In the genomic region with DNA sequence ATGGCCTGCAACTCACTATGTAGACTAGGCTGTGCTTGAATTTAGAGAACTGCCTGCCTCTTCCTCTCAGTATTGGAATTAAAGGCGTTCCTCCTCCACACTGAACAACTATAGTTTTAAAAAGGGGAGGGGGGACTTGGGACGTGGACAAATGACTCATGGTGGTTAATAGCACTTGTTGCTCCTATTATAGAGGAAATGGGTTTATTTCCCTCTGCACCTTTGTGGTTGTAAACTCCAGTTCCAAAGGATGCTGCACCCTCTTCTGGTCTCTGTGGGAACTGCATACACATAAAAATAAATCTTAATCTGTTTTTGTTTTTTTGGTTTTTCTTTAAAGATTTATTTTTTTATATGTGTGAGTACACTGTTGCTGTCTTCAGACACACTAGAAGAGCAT, we compare ENCODE assay signal across 9 mouse cellular contexts. TPM values are rescaled to one million over a fixed set of nuclear protein-coding genes. Genes with fewer than 3 reads are reported as not detected.
DNase-seq lines count a peak whose midpoint lies in the region; ATAC-seq lines count a peak whose summit lies in the region.
"Had no signal": no experiment of that assay in that cellular context is flagged by ENCODE, and none has a peak within 500 bp of the region (broad histone marks: within the 10 kb centered on the region; RNA-seq: fewer than 3 reads in every experiment).

No protein-coding gene starts in this region.

- H3K4me3 ChIP-seq in hindbrain, embryonic 14.5 days (replicated peaks; ENCODE audit: low read length): no peak overlapping the region
- H3K4me3 ChIP-seq in hindbrain, embryonic 12.5 days: no peak overlapping the region
- H3K4me3 ChIP-seq in forebrain, embryonic 12.5 days (replicated peaks): no peak overlapping the region
- H3K4me3 ChIP-seq: embryonic facial prominence, embryonic 15.5 days had no signal

- H3K27ac ChIP-seq in hindbrain, embryonic 14.5 days: no peak overlapping the region
- no peak overlapping the region for H3K27ac ChIP-seq in hindbrain, embryonic 12.5 days
- H3K27ac ChIP-seq in forebrain, embryonic 12.5 days: no peak overlapping the region
- H3K27ac ChIP-seq: embryonic facial prominence, embryonic 15.5 days had no signal

- DNase-seq in hindbrain, embryonic 14.5 days (ENCODE audit: low spot score): peak; percentile 32
- peak; percentile 38 for DNase-seq in T-cell, adult 2 months (ENCODE audit: low spot score)
- DNase-seq in lung, postnatal 10 days: peak; percentile 50
- no peak for DNase-seq in layer of hippocampus, adult 9-11 months
- DNase-seq in kidney, adult 18-20 months: no peak

- H3K36me3 ChIP-seq in hindbrain, embryonic 14.5 days (replicated peaks; ENCODE audit: control insufficient read depth, insufficient read depth): no peaks in the 10 kb centered on the region
- H3K36me3 ChIP-seq in hindbrain, embryonic 12.5 days: no peaks in the 10 kb centered on the region
- no peaks in the 10 kb centered on the region for H3K36me3 ChIP-seq in forebrain, embryonic 12.5 days (replicated peaks)
- H3K36me3 ChIP-seq: embryonic facial prominence, embryonic 15.5 days had no signal

- no peaks in the 10 kb centered on the region for H3K9me3 ChIP-seq in hindbrain, embryonic 14.5 days (ENCODE audit: control insufficient read depth, low read length)
- no peaks in the 10 kb centered on the region for H3K9me3 ChIP-seq in hindbrain, embryonic 12.5 days (replicated peaks)
- H3K9me3 ChIP-seq in forebrain, embryonic 12.5 days: no peaks in the 10 kb centered on the region
- H3K9me3 ChIP-seq: embryonic facial prominence, embryonic 15.5 days had no signal

- no peak overlapping the region for H3K9ac ChIP-seq in hindbrain, embryonic 14.5 days
- no peak overlapping the region for H3K9ac ChIP-seq in hindbrain, embryonic 12.5 days
- H3K9ac ChIP-seq in forebrain, embryonic 12.5 days: no peak overlapping the region
- H3K9ac ChIP-seq: embryonic facial prominence, embryonic 15.5 days had no signal

- 24% methylated on average over 2 of the region's 2 CpGs for WGBS in hindbrain, embryonic 14.5 days
- 35% methylated on average over 2 of the region's 2 CpGs for WGBS in hindbrain, embryonic 12.5 days
- 48% methylated on average over 2 of the region's 2 CpGs for WGBS in forebrain, embryonic 12.5 days

- no peak for ATAC-seq in hindbrain, embryonic 14.5 days (ENCODE audit: low FRiP score)
- ATAC-seq in hindbrain, embryonic 12.5 days (ENCODE audit: low FRiP score): no peak
- peak; percentile 46 for ATAC-seq in CD4-positive, CD25-positive, alpha-beta regulatory T cell, adult 4 months
- no peak for ATAC-seq in forebrain, embryonic 12.5 days (ENCODE audit: low FRiP score)

- no peak overlapping the region for H3K4me2 ChIP-seq in hindbrain, embryonic 14.5 days (replicated peaks)
- no peak overlapping the region for H3K4me2 ChIP-seq in hindbrain, embryonic 12.5 days (replicated peaks)
- H3K4me2 ChIP-seq in forebrain, embryonic 12.5 days: no peak overlapping the region
- H3K4me2 ChIP-seq: embryonic facial prominence, embryonic 15.5 days had no signal

- H3K4me1 ChIP-seq in hindbrain, embryonic 14.5 days (replicated peaks; ENCODE audit: control insufficient read depth, insufficient read depth, low read length): peaks cover 13% of the 10 kb centered on the region
- peaks cover 19% of the 10 kb centered on the region for H3K4me1 ChIP-seq in hindbrain, embryonic 12.5 days
- H3K4me1 ChIP-seq in forebrain, embryonic 12.5 days: peaks cover 18% of the 10 kb centered on the region

- no peaks in the 10 kb centered on the region for H3K27me3 ChIP-seq in hindbrain, embryonic 14.5 days (ENCODE audit: control insufficient read depth, insufficient read depth, low read length)
- no peaks in the 10 kb centered on the region for H3K27me3 ChIP-seq in hindbrain, embryonic 12.5 days
- H3K27me3 ChIP-seq in forebrain, embryonic 12.5 days: no peaks in the 10 kb centered on the region
- H3K27me3 ChIP-seq: embryonic facial prominence, embryonic 15.5 days had no signal

RNA-seq across cellular contexts. Expression of gene Nadk, which starts 6.0 kb away (rescaled TPM):
- 82.9 and 92.1 TPM in 2 replicates for polyA plus RNA-seq in hindbrain, embryonic 14.5 days (2014; fragmentation: Nextera tagmentation; extraction: Ambion mirVana)
- 89.0 and 92.4 TPM in 2 replicates for polyA plus RNA-seq in hindbrain, embryonic 12.5 days (2016; fragmentation: Nextera tagmentation; extraction: Ambion mirVana)
- polyA plus RNA-seq in CD4-positive, CD25-positive, alpha-beta regulatory T cell, adult 4 months (2017; shearing (Covaris generic)): 10 to 100 TPM; 64.7 to 81.5 TPM
- polyA plus RNA-seq in forebrain, embryonic 12.5 days (2016; fragmentation: Nextera tagmentation; extraction: Ambion mirVana): 93.5 and 101 TPM in 2 replicates

RNA-seq across cellular contexts. Expression of gene Slc35e2, which starts 33.0 kb away (rescaled TPM):
- polyA plus RNA-seq in hindbrain, embryonic 14.5 days (2014; fragmentation: Nextera tagmentation; extraction: Ambion mirVana): 19.9 and 23.6 TPM in 2 replicates
- polyA plus RNA-seq in hindbrain, embryonic 12.5 days (2016; fragmentation: Nextera tagmentation; extraction: Ambion mirVana): 16.4 and 16.6 TPM in 2 replicates
- polyA plus RNA-seq in CD4-positive, CD25-positive, alpha-beta regulatory T cell, adult 4 months (2017; shearing (Covaris generic)): 1 to 10 TPM; 9.1 to 9.7 TPM
- 12.9 and 14.1 TPM in 2 replicates for polyA plus RNA-seq in forebrain, embryonic 12.5 days (2016; fragmentation: Nextera tagmentation; extraction: Ambion mirVana)

RNA-seq across cellular contexts. Expression of gene Cdk11b, which starts 56.5 kb away (rescaled TPM):
- 43.2 and 47.7 TPM in 2 replicates for polyA plus RNA-seq in hindbrain, embryonic 14.5 days (2014; fragmentation: Nextera tagmentation; extraction: Ambion mirVana)
- polyA plus RNA-seq in hindbrain, embryonic 12.5 days (2016; fragmentation: Nextera tagmentation; extraction: Ambion mirVana): 85.3 and 86.8 TPM in 2 replicates
- 100 to 1,000 TPM; 121 to 144 TPM for polyA plus RNA-seq in CD4-positive, CD25-positive, alpha-beta regulatory T cell, adult 4 months (2017; shearing (Covaris generic))
- polyA plus RNA-seq in forebrain, embryonic 12.5 days (2016; fragmentation: Nextera tagmentation; extraction: Ambion mirVana): 91.6 and 97.7 TPM in 2 replicates

Comparison
In these comparisons a context has a peak if more than half of its experiments do, and no peak if none do; other contexts are left out.
1. DNase-seq: peak in hindbrain, embryonic 14.5 days (single experiment), T-cell, adult 2 months (single experiment) and lung, postnatal 10 days (single experiment); none in layer of hippocampus, adult 9-11 months (single experiment) and kidney, adult 18-20 months (single experiment).